Mouse (Mus musculus) midbrain, postnatal 0 days (tissue): ENCODE measurements around the gene Pus10. TPM values are rescaled to one million over a fixed set of nuclear protein-coding genes. Genes with fewer than 3 reads are reported as not detected.

ENCODE experiments used
- ATAC-seq: fragments of 200-750 bp; cut with Nextera tagmentation; 2 replicates; pipeline ENCODE4 v1.8.0; 2017; ENCODE audit warnings: moderate number of reproducible peaks, mild to moderate bottlenecking, moderate TSS enrichment, moderate library complexity; ENCODE audit not compliant: low FRiP score
- DNase-seq: peaks from one replicate; pipeline ENCODE4 v3.0.0-alpha.2; 2015; ENCODE audit warnings: low spot score
- H3K27ac ChIP-seq: fragments of 300-500 bp; sonication (generic); 2 replicates; pipeline ENCODE4 v1.5.1; 2014; ENCODE audit warnings: low read depth, mild to moderate bottlenecking, low read length, mixed read lengths
- H3K27me3 ChIP-seq: fragments of 300-500 bp; sonication (generic); 2 replicates; pipeline ENCODE4 v1.6.1; 2014; ENCODE audit warnings: low read length, control low read depth, mixed read lengths; ENCODE audit not compliant: insufficient read depth
- H3K36me3 ChIP-seq: fragments of 300-500 bp; sonication (generic); 2 replicates; pipeline ENCODE4 v1.6.1; 2014; ENCODE audit warnings: low read length, control low read depth, mixed read lengths; ENCODE audit not compliant: insufficient read depth
- H3K4me1 ChIP-seq: fragments of 300-500 bp; sonication (generic); 2 replicates; pipeline ENCODE4 v1.6.1; 2014; ENCODE audit warnings: mild to moderate bottlenecking, control low read depth, antibody characterized with exemption, low read length, mixed read lengths; ENCODE audit not compliant: insufficient read depth
- H3K4me2 ChIP-seq: fragments of 300-500 bp; sonication (generic); 2 replicates; pipeline ENCODE4 v1.6.1; 2014; ENCODE audit warnings: low read depth, mild to moderate bottlenecking, low read length, mixed read lengths; ENCODE audit not compliant: poor library complexity, severe bottlenecking
- H3K4me3 ChIP-seq: fragments of 300-500 bp; sonication (generic); 2 replicates; pipeline ENCODE4 v1.5.1; 2014; ENCODE audit warnings: low read depth, mild to moderate bottlenecking, low read length, moderate library complexity
- H3K9ac ChIP-seq: fragments of 300-500 bp; sonication (generic); replicated peaks from 2 replicates; pipeline ENCODE4 v1.6.1; 2014; ENCODE audit warnings: mild to moderate bottlenecking, low read length, moderate library complexity, mixed read lengths; ENCODE audit not compliant: poor library complexity, severe bottlenecking
- H3K9me3 ChIP-seq: fragments of 300-500 bp; sonication (generic); 2 replicates; pipeline ENCODE4 v1.6.1; 2016; ENCODE audit warnings: low read length, control low read depth
- CTCF ChIP-seq: IDR thresholded peaks from 2 replicates; pipeline ENCODE4 v1.5.1; 2016; ENCODE audit warnings: antibody characterized with exemption, mild to moderate bottlenecking
- WGBS: fragments of 180-500 bp; shearing (Covaris S2); extraction: QIAGEN DNeasy Blood & Tissue Kit; methylation state at CpG from one replicate; pipeline ENCODE4 v1.1.7; 2014; 5-methylcytosine and 5-hydroxymethylcytosine counted together
- polyA plus RNA-seq: library from polyadenylated mRNA; unstranded; fragments of >200 nt; fragmentation: Nextera tagmentation; extraction: Ambion mirVana; gene quantifications from 2 replicates; pipeline ENCODE4 v1.2.1, GENCODE M21; 2015
- total RNA-seq: library from RNA; depleted of rRNA; stranded (reverse); fragments of >200 nt; gene quantifications from 2 replicates; pipeline ENCODE4 v1.2.3, GENCODE M21; 2014

The Pus10 gene
- total and polyA plus RNA-seq, 2 experiments from 2014 or later = 9.5 to 11.2 TPM

DNA sequence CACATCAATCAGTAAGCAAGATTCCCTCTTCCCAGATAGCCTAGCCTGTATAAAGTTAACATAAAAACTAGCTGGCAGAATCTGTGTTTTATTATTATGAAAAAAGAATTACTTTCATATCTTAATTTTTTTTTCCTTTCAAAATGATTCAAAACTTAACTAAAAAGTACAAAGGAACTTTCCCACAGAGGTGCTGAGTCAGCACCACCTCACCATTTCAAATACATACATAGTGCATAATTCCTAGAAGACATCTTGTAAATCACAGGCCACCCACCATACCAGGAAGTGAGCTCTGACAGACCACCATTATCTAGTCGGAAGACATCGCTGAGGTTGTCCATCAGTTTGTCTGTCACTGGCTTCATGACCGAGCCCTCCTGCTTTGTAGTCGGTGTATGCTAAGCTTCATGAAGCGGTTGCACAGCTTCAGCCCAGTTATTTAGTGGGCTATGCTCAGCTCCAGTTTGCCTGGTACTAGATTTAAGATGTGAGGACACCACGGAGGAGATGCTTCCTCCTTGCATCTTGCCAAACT, 69.3 kb downstream of the Pus10 start:
- Histone ChIP-seq H3K36me3 (peaks cover 7% of the 10 kb centered on the region), H3K9me3 (no peaks in the 10 kb centered on the region), H3K27me3 (no peaks in the 10 kb centered on the region), H3K27ac (no peak overlapping the region), H3K4me3 (no peak overlapping the region), H3K4me2 (no peak overlapping the region), H3K9ac (no peak overlapping the region), H3K4me1 (no peaks in the 10 kb centered on the region)
- 92% methylated on average over 6 of the region's 6 CpGs for WGBS
- ATAC-seq (no peak), DNase-seq (no peak)
- no peak for TF ChIP-seq CTCF

DNA sequence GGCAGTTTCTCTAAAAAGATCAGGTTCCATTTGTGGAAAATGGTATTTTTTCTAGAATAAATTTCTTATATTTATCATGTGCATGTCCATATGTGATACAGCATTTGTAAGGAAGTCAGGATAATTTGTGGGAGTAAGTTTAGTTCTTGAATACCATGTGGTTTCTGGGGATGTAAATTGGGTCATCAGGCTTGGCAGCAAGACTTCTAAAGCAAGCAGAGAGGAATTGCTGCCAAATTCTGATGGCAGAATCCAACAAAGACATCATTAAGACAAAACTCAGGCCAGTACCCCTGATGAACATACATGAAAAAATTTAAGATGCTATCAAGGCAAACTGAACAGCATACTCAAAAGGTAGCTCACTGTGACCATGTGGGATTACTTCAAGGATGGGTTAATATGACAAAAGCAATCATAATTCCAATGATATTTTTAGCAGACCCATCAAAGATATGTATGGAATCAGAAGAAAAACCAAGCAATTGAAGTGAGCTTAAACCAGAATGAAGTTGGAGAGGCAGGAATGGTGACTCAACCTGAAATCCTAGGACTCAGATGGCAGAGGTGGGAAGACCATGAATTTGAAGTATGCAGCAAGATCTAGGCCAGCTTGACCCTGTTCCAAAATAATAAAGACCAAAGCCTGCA, 70.5 kb downstream of the Pus10 start:
- Histone ChIP-seq H3K27ac (no peak overlapping the region), H3K9ac (no peak overlapping the region), H3K36me3 (peaks cover 7% of the 10 kb centered on the region; the same call in 1 of the 2 replicates), H3K4me1 (no peaks in the 10 kb centered on the region), H3K9me3 (no peaks in the 10 kb centered on the region), H3K4me2 (no peak overlapping the region), H3K27me3 (no peaks in the 10 kb centered on the region), H3K4me3 (no peak overlapping the region)
- TF ChIP-seq CTCF = no peak
- peak; percentile 6 for DNase-seq
- no peak for ATAC-seq

DNA sequence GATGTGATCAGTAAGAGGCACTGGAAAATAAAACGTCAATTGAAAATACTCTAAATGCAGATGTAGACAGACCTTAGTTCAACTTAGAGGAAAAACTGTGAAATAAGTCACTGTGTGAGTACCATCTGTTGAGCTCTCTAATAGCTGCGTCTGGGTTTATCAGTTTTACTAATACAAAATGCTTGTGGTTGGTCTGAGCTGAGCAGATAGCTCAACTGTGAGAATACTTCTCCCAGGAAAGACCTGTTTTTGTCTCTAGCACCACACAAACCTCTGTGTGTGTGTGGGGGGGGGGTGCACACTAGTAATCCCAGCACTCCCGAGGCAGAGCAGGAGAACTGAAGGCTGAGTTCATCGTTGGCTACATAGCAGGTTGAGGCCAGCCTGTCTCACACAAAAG, 75.4 kb downstream of the Pus10 start:
- H3K9me3 ChIP-seq = no peaks in the 10 kb centered on the region
- H3K4me3 ChIP-seq = no peak overlapping the region
- H3K36me3 ChIP-seq = peaks cover 3% of the 10 kb centered on the region; the same call in 1 of the 2 replicates
- H3K27ac ChIP-seq = no peak overlapping the region
- no peak for TF ChIP-seq CTCF
- no peak for ATAC-seq
- H3K9ac ChIP-seq = no peak overlapping the region
- DNase-seq = no peak
- H3K27me3 ChIP-seq = no peaks in the 10 kb centered on the region
- no peak overlapping the region for H3K4me2 ChIP-seq
- 79% methylated on average over 4 of the region's 4 CpGs for WGBS
- no peaks in the 10 kb centered on the region for H3K4me1 ChIP-seq

DNA sequence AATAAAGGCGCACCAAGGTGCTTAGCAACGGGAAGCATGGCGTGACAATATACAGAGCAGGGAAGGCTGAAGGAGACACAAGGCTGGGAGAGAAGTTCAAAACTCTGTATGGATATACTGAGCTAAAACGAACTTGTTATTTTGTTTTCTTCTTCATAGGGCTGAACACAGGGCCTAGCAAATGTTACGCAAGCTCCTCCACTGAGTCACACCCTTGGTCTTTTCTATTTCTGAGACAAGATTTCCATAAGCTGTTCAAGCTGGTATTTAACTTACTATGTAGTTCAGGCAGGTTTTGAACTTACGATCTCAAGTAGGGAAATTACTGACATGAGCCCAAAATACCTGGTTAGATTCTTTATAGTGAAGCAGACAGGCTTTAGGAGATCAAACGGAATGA, 75.9 kb downstream of the Pus10 start:
- no peak overlapping the region for H3K4me2 ChIP-seq
- H3K4me3 ChIP-seq = no peak overlapping the region
- ATAC-seq (no peak), DNase-seq (no peak)
- no peak overlapping the region for H3K9ac ChIP-seq
- no peaks in the 10 kb centered on the region for H3K27me3 ChIP-seq
- no peak overlapping the region for H3K27ac ChIP-seq
- no peak for TF ChIP-seq CTCF
- 93% methylated on average over 7 of the region's 7 CpGs for WGBS
- H3K4me1 ChIP-seq = no peaks in the 10 kb centered on the region
- H3K36me3 ChIP-seq = peaks cover 3% of the 10 kb centered on the region; the same call in 1 of the 2 replicates
- H3K9me3 ChIP-seq = no peaks in the 10 kb centered on the region

DNA sequence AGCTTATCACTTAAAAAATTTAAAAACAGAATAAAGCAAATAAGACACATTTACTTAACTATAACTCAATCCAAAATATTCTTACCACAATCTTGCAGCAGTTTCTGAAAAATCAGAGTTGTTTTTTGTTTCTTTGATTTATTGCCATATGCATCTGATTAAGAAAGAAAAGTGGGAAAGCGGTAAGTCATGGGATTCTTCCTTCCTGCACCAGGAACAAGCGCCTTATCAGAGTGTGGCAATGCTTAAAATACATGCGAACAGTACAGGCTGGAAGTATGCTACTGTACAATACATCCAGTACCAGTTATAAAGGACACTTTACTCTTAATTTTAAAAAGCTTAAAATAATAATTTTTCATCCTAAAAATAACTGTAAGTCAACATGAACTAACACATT, 78.9 kb downstream of the Pus10 start:
- ATAC-seq (no peak), DNase-seq (no peak)
- no peaks in the 10 kb centered on the region for H3K4me1 ChIP-seq
- no peak overlapping the region for H3K9ac ChIP-seq
- H3K27me3 ChIP-seq = no peaks in the 10 kb centered on the region
- TF ChIP-seq CTCF = no peak
- no peaks in the 10 kb centered on the region for H3K9me3 ChIP-seq
- H3K27ac ChIP-seq = no peak overlapping the region
- 93% methylated on average over 3 of the region's 3 CpGs for WGBS
- H3K4me3 ChIP-seq = no peak overlapping the region
- H3K4me2 ChIP-seq = no peak overlapping the region
- peaks cover 3% of the 10 kb centered on the region; the same call in 1 of the 2 replicates for H3K36me3 ChIP-seq

DNA sequence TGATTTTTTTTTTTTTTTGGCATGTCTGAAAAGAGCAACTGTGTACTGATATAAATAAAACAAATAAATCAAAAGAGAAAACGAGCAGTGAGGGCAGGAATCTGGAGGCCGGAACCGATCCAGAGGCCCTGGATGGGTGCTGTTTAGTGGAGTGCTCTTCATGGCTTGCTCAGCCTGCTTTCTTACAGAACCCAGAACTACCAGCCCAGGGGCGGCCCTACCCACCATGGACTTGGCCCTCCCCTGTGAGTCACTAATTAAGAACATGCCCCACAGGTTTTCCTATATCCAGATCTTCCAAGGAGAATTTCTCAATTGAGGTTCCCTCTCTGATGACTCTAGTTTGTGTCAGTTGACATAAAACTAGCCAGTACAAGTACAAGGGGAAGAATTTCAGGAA, 80.6 kb downstream of the Pus10 start:
- H3K9ac ChIP-seq = no peak overlapping the region
- H3K36me3 ChIP-seq = peaks cover 3% of the 10 kb centered on the region; the same call in 1 of the 2 replicates
- H3K27ac ChIP-seq = no peak overlapping the region
- no peaks in the 10 kb centered on the region for H3K4me1 ChIP-seq
- no peak overlapping the region for H3K4me2 ChIP-seq
- H3K4me3 ChIP-seq = no peak overlapping the region
- no peaks in the 10 kb centered on the region for H3K9me3 ChIP-seq
- no peaks in the 10 kb centered on the region for H3K27me3 ChIP-seq
- ATAC-seq = no peak
- WGBS = 85% methylated on average over 4 of the region's 4 CpGs
- no peak for DNase-seq
- no peak for TF ChIP-seq CTCF
